8 mouse cellular contexts compared by ENCODE assay signal in the genomic region with DNA sequence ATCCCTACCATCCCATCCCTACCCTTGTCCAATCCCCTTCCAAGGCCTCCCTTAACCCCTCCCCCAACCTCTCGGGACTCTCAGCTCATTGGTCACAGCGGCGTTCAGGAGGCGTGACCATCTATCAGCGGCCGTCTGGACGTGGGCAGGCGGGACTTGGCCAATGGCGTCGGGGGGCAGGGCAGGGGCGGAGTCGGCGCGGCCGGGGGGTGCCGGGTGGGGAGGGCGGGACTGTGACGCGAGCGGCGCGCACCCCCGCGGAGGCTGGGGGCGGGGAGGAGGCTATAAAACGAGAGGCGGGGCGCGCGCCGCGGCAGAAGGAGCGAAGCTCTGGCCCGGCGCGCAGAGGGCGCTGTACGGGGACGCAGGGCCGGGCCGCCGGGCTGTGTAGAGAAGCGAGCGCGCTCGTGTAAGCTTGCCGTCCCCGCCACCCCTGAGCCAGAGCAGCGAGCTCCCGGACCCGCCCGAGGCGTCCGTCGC. TPM values are rescaled to one million over a fixed set of nuclear protein-coding genes. Genes with fewer than 3 reads are reported as not detected.
DNase-seq lines count a peak whose midpoint lies in the region; ATAC-seq lines count a peak whose summit lies in the region.

TSS of gene Tob1 (plus strand) at position 331 of the 480 bp plus-strand sequence.

- intact Hi-C loops in gastrocnemius, postnatal 14 days (cut with DNase I; ENCODE audit: low total_unique reads): loop anchor here (5.0 kb wide), 1 partner anchor 74 kb away; no protein-coding TSS in a partner anchor
- intact Hi-C loops in left cerebral cortex, postnatal 10 days (cut with DNase I): loop anchor here (2.0 to 5.0 kb wide), 2 partner anchors 50 to 64 kb away; no protein-coding TSS in a partner anchor

- DNase-seq in adipocyte (ENCODE audit: low spot score): peak; percentile 100
- peak; percentile 98 for DNase-seq in embryo, embryonic 10 days (ENCODE audit: low spot score)
- peak; percentile 99 for DNase-seq in gastrocnemius, postnatal 14 days
- DNase-seq in left cerebral cortex, postnatal 10 days (ENCODE audit: extremely low spot score in 1 of 2, low spot score in 2 of 2): peak; percentile 99
- DNase-seq in right cerebral cortex, postnatal 25 days: peak; percentile 98
- peak; percentile 98 for DNase-seq in urinary bladder, postnatal 4 days (ENCODE audit: low spot score in 2 of 2)

- ATAC-seq in inflammation-experienced regulatory T-cells, adult 6 months: peak; percentile 90
- ATAC-seq in megakaryocyte-erythroid progenitor cell, adult 5-6 weeks (replicated peaks; ENCODE audit: low FRiP score, low TSS enrichment, poor library complexity, severe bottlenecking): peak; percentile 93

RNA-seq across cellular contexts. Expression of gene Tob1, which starts in this region (rescaled TPM):
- 100 to 1,000 TPM; 133 to 139 TPM for total RNA-seq in gastrocnemius, postnatal 14 days (2021)
- polyA plus RNA-seq in inflammation-experienced regulatory T-cells, adult 6 months (2017; shearing (Covaris generic)): 1 to 10 TPM; 4.3 to 6.7 (median 5.3) TPM
- total RNA-seq in left cerebral cortex, postnatal 10 days (2021): 10 to 100 TPM; 29.9 to 30.9 TPM
- 5.1 and 8.7 TPM in 2 replicates for total RNA-seq in megakaryocyte-erythroid progenitor cell, adult 5-6 weeks (2014; fragmentation: Nextera tagmentation)
- 4.4 and 7.8 TPM in 2 replicates for total RNA-seq in megakaryocyte-erythroid progenitor cell, adult 5-6 weeks (2017)

Comparison
In these comparisons a context has a peak if more than half of its experiments do, and no peak if none do; other contexts are left out.
1. Peak in every context shown above with its lines: DNase-seq and ATAC-seq.
2. RNA of gene Tob1 (total RNA-seq): 133 to 139 TPM in gastrocnemius, postnatal 14 days; 29.9 to 30.9 TPM in left cerebral cortex, postnatal 10 days and 4.4 to 8.7 TPM in megakaryocyte-erythroid progenitor cell, adult 5-6 weeks; every median in the first group is over 4 times any median in the second.